Mouse (Mus musculus) C2C12 (cell line): ENCODE data around the gene C2. TPM values are rescaled to one million over a fixed set of nuclear protein-coding genes. Genes with fewer than 3 reads are reported as not detected.
A peak's percentile ranks its signal among the peaks of the same experiment; 100 is the strongest.

Experiments used
- H3K27me3 ChIP-seq: one replicate; pipeline ENCODE4 v1.6.1; 2011; ENCODE audit not compliant: control insufficient read depth, insufficient read depth, insufficient read length
- H3K36me3 ChIP-seq: one replicate; pipeline ENCODE4 v1.6.1; 2011; ENCODE audit not compliant: control insufficient read depth, insufficient read depth
- H3K4me3 ChIP-seq: one replicate; pipeline ENCODE4 v1.5.1; 2011; ENCODE audit warnings: mild to moderate bottlenecking, control low read depth; ENCODE audit not compliant: poor library complexity, insufficient read depth, severe bottlenecking
- H3K79me2 ChIP-seq: one replicate; pipeline ENCODE4 v1.6.1; 2011; ENCODE audit not compliant: control insufficient read depth, insufficient read depth
- H3K79me3 ChIP-seq: one replicate; pipeline ENCODE4 v1.6.1; 2011; ENCODE audit warnings: low read depth, control low read depth
- H3ac ChIP-seq: one replicate; pipeline ENCODE3; 2011; ENCODE audit warnings: low read depth; ENCODE audit not compliant: control insufficient read depth, insufficient read length
- CEBPB ChIP-seq: IDR thresholded peaks from one replicate; pipeline ENCODE4 v1.6.1; 2011; ENCODE audit warnings: low read depth, mild to moderate bottlenecking, control low read depth, moderate library complexity
- CTCF ChIP-seq: IDR thresholded peaks from one replicate; pipeline ENCODE4 v1.5.1; 2011; ENCODE audit not compliant: control insufficient read depth, insufficient read depth, insufficient read length
- FOSL1 ChIP-seq: IDR thresholded peaks from one replicate; pipeline ENCODE4 v1.8.0; 2011; ENCODE audit warnings: mild to moderate bottlenecking, low read length; ENCODE audit not compliant: poor library complexity, insufficient read depth, severe bottlenecking
- MAX ChIP-seq: IDR thresholded peaks from one replicate; pipeline ENCODE4 v1.6.1; 2011; ENCODE audit warnings: mild to moderate bottlenecking, control low read depth
- MYOD1 ChIP-seq: IDR thresholded peaks from one replicate; pipeline ENCODE4 v1.6.1; 2011; ENCODE audit warnings: low read depth; ENCODE audit not compliant: control insufficient read depth, insufficient read length
- MYOG ChIP-seq: IDR thresholded peaks from one replicate; pipeline ENCODE4 v1.6.1; 2011; ENCODE audit not compliant: control insufficient read depth, insufficient read length; ENCODE audit errors: extremely low read depth
- USF1 ChIP-seq: IDR thresholded peaks from one replicate; pipeline ENCODE4 v1.6.1; 2011; ENCODE audit warnings: low read depth, mild to moderate bottlenecking, control low read depth, moderate library complexity
- long read RNA-seq, 2 experiments: library from polyadenylated mRNA; unstranded; transcript quantifications; one replicate each; pipeline ENCODE4 v2.0.0; 2019 to 2020
- polyA plus RNA-seq: library from polyadenylated mRNA; unstranded; fragments of >200 nt; fragmentation: generic; extraction: Trizol; gene quantifications from one replicate; pipeline ENCODE4 v1.2.1, GENCODE M21; 2012; ENCODE audit warnings: missing spikeins

C2 gene
- polyA plus RNA-seq: 0.32 TPM
- long read RNA-seq, experiment 1, partial matches to known transcripts: 1 of 1 reads
- long read RNA-seq, experiment 1, other reads (novel, unspliced or antisense): 0 of 1 reads
- long read RNA-seq, experiment 2: 0 reads

- TF ChIP-seq FOSL1 (no peak), CTCF (no peak), CEBPB (no peak), MAX (peak; percentile 82), MYOD1 (no peak), MYOG (no peak), USF1 (peak; percentile 86)
- Histone ChIP-seq H3K79me3 (peaks cover 26% of the 10 kb centered on the region), H3K4me3 (peak within 1 kb of the TSS; percentile 76), H3K27me3 (no peaks in the 10 kb centered on the region), H3K79me2 (peaks cover 62% of the 10 kb centered on the region), H3ac (peak within 1 kb of the TSS; percentile 97), H3K36me3 (peaks cover 17% of the 10 kb centered on the region)
Measured at GRCm38 (mm10) chr17:34898160-34898586, at the start of gene C2, which contains the start of gene Ehmt2. TSS of gene C2 (minus strand) at chr17:34898265. TSS of gene Ehmt2 (plus strand) at chr17:34898469.

DNA sequence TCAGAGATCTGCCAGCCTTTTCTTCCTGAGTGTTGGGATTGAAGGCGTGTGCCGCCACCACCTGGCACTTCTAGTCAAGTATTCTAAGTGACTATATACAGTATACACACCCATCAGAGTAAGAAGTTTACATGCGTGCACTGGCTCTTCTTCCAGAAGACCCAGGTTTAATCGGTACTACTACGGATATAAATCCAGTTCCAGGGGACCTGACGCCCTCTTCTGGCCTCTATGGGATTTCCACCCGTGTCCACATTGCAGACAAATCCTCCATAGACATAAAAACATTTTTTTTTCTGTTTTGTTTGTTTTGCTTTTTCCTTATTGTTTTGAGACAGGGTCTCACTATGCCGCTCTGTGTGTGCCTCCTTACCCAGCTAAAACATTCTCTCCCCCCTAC lies 49.5 kb upstream of the C2 start:
- no peak for TF ChIP-seq CEBPB
- TF ChIP-seq CTCF: peak; percentile 3
- H3ac ChIP-seq: no peak overlapping the region
- peaks cover 30% of the 10 kb centered on the region for H3K79me2 ChIP-seq
- H3K79me3 ChIP-seq: peaks cover 22% of the 10 kb centered on the region
- peaks cover 28% of the 10 kb centered on the region for H3K36me3 ChIP-seq
- H3K27me3 ChIP-seq: no peaks in the 10 kb centered on the region
- no peak overlapping the region for H3K4me3 ChIP-seq

DNA sequence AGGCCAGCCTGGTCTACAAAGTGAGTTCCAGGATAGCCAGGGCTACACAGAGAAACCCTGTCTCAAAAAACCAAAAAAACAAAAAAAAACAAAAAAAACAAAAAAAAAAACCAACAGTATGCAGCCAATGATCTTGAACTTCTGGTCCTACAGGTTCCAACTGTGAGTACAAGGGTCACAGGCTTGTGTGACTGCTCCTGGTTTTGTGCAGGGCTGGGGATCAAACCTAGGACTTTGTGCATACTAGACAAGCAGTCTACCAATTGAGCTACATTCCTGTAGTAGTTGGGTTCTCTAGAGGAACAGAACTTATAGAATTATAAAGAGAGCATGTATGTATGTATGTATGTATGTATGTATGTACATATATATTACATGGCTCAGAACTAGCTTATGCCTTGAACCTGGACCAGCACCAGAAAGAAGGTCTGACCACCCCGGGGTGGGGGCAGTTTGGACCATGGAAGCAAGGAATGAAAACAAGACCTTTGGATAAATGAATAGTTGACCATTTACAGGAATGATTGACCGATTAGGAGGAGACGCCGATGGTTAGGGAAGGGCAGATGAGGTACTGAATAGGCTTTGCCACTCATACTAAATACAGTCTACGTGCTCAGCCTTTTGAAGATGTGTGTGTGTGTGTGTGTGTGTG lies 48.5 kb upstream of the C2 start:
- Histone ChIP-seq H3K79me3 (peaks cover 15% of the 10 kb centered on the region), H3K27me3 (no peaks in the 10 kb centered on the region), H3K79me2 (peaks cover 22% of the 10 kb centered on the region), H3ac (no peak overlapping the region), H3K36me3 (peaks cover 24% of the 10 kb centered on the region), H3K4me3 (no peak overlapping the region)
- TF ChIP-seq MYOG: no peak
- TF ChIP-seq USF1: no peak
- no peak for TF ChIP-seq CEBPB
- no peak for TF ChIP-seq FOSL1
- no peak for TF ChIP-seq MAX
- TF ChIP-seq MYOD1: no peak
- TF ChIP-seq CTCF: no peak

GRCm38 (mm10) chr17:34944362-34944761 lies 46.3 kb upstream of the C2 start:
- H3ac ChIP-seq: no peak overlapping the region
- TF ChIP-seq MYOG (no peak), CEBPB (no peak), FOSL1 (no peak), USF1 (no peak), MAX (no peak), CTCF (no peak), MYOD1 (no peak)

GRCm38 (mm10) chr17:34943128-34943815 lies 45.2 kb upstream of the C2 start:
- Histone ChIP-seq H3K4me3 (no peak overlapping the region), H3K27me3 (no peaks in the 10 kb centered on the region), H3K79me2 (no peaks in the 10 kb centered on the region), H3K79me3 (no peaks in the 10 kb centered on the region), H3ac (peak overlapping the region; percentile 22), H3K36me3 (no peaks in the 10 kb centered on the region)
- TF ChIP-seq FOSL1 (no peak), MYOG (no peak), USF1 (peak; percentile 45), CEBPB (no peak), MYOD1 (no peak), MAX (no peak), CTCF (no peak)

More at GRCm38 (mm10) chr17:34944362-34944761, 46.3 kb upstream of the C2 start:
- Histone ChIP-seq H3K36me3 (peaks cover 2% of the 10 kb centered on the region), H3K4me3 (no peak overlapping the region), H3K27me3 (no peaks in the 10 kb centered on the region), H3K79me2 (no peaks in the 10 kb centered on the region), H3K79me3 (no peaks in the 10 kb centered on the region)
